Mouse (Mus musculus) left cerebral cortex, postnatal 4 days (tissue): ENCODE data around the gene Trpd52l3. TPM values are rescaled to one million over a fixed set of nuclear protein-coding genes. Genes with fewer than 3 reads are reported as not detected.
"Not testable (repeated sequence)": the region's sequence is repeated elsewhere in the genome, so short reads cannot be mapped to it uniquely, and the experiment has no call there.

Source experiments
- DNase-seq: peaks from one replicate; pipeline ENCODE4 v3.0.0-alpha.2; 2022
- intact Hi-C: fragments of 180-260 bp; cut with DNase I; formaldehyde crosslinking; loops from one replicate; pipeline ENCODE4 v1.15.1; 2025
- total RNA-seq, 2 experiments: library from RNA; stranded (reverse); gene quantifications; 2 replicates each; pipeline ENCODE4 v1.2.3; 2021

Gene Trpd52l3
- not detected for total RNA-seq

DNA sequence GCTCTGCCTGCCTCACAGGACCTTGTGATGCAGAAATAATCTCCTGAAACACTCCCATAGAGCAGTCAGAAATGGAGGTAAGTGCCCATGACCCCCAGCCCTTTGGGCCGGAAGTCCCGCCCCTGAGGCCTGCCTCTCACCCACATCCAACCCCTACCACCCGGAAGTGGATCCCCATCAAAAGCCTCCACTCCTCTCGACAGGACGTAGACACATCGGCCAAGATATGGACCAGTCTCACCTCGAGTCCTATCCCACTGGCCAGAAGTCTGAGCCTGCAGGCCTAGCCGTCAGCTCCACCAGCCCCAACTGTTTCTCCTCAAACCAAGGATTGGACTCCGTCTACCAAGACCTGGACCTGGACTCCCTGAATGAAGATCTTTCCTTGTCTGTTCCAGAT, at the start of gene Trpd52l3:
TSS of gene Trpd52l3 (plus strand) at position 170 of the 400 bp plus-strand sequence.
- intact Hi-C loops = no loop called here
- no peak for DNase-seq

DNA sequence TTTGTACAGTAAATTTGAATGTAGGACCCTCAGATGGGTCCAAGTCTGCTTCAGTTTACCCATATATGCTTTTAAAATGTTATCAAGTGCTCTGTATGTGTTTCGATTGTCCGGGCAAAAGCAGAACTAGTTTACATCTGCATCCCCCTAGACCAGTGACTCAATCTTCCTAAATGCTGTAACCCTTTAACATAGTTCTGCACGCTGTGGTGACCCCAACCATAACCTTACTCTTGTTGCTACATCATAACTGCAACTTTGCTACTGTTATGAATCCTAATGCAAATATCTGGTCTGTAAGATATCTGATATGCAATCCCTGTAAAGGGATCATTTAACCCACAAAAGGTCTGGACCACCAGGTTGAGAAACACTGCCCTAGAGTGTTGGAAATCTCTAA, 49.8 kb upstream of the Trpd52l3 start:
- no peak for DNase-seq

DNA sequence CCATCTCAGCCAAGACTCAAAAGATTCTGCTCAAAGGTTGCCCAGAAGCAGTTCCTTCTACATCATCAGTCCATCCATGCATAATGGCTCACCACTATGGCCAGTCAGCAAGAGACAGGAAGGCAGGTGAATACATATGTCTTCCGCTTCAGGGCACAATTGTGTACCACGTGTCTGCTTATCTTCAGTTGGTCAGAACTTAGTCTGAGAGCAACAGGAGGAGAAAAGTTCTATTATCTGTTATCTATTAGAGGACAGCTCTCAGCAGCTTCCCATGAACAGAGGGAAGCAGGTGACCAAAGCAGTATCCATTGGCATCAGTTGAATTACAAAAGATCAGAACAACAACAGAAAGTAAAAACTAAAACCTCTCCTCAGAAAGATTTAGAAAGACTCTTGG, 48.1 kb upstream of the Trpd52l3 start:
- intact Hi-C loops = no loop called here
- no peak for DNase-seq

More for the DNA sequence above, 49.8 kb upstream of the Trpd52l3 start:
- intact Hi-C loops = no loop called here

DNA sequence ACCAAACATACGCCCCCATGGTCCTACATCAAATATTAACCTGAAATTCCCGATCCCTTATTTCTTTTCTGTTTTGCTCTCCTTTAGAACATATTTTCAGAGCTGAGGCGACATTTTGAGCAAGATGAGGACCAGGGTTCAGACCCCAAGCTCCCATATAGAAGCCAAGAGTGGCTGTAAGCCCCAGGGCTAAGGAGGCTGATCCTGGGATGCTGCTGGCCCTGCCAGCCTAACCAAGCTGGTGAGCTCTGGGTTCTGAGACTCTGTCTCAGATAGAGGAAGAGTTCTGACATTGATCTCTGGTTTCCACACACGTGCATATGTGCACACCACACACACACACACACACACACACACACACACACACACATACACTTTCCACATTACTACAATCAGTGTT, 42.7 kb upstream of the Trpd52l3 start:
- intact Hi-C loops = no loop called here

DNA sequence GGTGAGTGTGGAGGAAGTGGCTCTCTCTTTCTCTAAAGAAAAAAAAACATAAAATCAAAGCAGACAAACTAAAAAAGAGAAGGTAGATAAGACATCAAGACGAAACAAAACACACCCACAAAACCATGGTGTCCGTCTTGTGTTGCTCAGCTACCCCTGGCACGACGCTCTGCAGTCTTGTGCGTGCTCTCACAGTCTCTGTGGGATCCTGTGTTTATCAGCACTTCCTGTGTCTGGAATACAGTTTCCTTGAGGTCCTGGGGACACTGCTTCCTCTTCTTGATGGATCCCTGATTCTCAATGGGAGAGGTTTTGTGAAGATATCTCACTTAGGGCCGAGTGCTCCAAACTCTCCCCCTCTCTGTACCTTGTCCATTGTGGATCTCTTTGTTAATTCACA, 41.7 kb upstream of the Trpd52l3 start:
- no peak for DNase-seq
- intact Hi-C loops = no loop called here

More for the DNA sequence above, 42.7 kb upstream of the Trpd52l3 start:
- DNase-seq = no peak

DNA sequence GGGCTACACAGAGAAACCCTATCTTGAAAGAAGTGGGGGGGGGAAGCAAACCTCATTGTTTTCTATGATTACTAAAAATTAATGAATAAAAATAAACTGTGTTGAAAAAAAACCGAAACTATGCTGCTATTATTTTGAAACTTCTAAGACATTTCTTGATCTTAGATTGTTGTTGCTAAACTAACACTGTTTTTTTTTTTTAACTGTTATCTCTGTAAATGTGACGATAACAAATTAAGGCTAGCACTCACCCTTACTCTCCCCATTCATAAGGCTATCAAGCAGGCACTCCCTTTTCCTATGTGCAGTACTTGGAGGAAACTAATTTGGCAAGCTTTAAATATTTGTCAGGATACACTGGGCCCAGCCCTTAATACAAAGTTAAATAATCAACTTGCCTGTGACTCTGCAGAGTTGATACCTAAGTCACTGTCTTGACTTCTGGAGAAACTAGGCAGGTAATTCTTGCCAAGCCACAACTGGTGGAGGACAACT, 39.9 kb upstream of the Trpd52l3 start:
- DNase-seq = no peak
- intact Hi-C loops = no loop called here

DNA sequence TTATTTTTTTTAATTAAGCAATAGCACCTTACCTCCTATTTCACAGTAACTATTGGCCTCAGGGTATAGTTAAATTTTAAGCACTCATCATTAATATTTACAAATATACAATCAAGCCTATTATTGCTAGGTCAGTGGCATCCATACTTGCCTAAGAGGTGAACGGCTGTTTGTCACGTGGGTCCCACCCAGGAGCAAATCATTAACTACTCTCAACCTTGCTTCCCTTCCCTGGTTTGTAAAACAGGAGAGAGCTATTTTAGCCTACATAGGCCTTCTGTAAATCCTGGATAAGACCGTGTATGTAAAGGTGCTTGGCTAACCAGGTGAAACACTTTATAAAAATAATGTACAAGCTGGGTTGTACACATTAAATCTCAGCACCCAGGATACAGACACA, 35.6 kb upstream of the Trpd52l3 start:
- DNase-seq = no peak
- intact Hi-C loops = no loop called here

DNA sequence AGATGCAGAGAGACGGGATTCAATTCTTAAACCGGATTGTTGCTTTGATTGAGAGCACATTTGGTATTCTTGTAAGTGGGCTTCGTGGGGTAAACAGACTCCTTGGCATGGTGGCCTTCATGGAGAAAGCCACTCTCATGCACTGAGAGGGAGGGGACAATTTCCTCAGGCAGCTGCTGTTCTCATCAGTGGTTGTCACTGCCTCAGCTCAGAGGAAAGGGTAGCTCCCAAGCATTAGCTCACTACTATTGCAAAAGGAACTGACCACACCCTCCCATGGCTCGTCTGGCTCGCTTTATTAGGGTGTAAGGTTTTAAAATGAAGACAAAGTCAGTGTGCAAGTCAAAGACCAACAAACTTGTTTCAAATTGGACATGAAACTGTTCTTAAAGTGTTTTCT, 30.2 kb upstream of the Trpd52l3 start:
- intact Hi-C loops = loop anchor here (10.0 kb wide), 1 partner anchor 299 kb away; no protein-coding TSS in a partner anchor
- no peak for DNase-seq

DNA sequence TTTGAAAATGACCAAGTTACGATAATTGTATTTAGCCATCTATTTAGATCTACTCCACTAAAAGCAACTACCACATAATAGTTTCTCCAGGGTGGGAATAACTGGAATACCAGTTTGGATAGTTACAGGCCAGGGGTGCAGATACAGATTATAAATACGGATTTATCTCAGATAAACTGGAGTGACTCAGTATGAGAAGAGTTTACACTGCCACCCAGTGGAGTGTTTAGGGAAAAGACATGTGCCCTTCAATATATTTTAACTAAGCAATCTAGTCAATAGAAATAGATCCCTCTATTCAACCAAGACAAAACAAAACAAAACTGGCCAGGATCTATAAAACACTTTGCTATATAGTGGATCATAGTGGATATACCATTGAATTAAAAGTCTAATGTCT, 24.7 kb upstream of the Trpd52l3 start:
- intact Hi-C loops = loop anchor here (10.0 kb wide), 1 partner anchor 304 kb away; no protein-coding TSS in a partner anchor
- no peak for DNase-seq

DNA sequence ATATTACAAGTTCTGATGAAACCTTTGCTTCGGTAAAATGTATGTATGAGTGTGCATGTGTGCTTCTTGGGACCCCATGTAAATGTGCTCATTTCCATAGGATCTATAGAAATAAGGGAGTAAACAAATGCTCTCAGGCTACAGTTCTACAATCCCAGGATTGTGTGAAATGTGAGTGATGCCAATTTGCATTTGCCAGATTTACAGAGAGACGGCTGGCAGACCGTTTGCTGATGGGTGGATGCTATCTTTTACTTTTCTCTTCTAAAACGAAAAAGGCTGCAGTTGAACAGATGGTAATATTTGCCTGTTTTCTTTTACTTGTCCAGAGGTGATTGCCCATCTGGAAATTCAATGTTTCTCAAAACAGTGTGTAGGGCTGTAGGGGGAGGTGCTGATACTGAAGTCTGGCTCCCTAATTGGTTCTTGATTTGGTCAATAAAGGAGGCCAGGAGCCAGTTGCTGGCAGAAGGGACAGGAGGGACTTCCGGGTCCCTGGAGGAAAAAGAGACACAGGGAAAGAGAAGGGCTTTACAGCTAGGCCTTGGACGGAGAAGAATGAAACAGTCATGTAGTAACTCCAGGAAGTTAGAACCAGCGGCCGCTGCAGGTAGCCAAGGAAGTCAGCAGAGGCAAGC, 24.0 kb upstream of the Trpd52l3 start:
- DNase-seq = no peak
- intact Hi-C loops = loop anchor here (10.0 kb wide), 1 partner anchor 305 kb away; no protein-coding TSS in a partner anchor

DNA sequence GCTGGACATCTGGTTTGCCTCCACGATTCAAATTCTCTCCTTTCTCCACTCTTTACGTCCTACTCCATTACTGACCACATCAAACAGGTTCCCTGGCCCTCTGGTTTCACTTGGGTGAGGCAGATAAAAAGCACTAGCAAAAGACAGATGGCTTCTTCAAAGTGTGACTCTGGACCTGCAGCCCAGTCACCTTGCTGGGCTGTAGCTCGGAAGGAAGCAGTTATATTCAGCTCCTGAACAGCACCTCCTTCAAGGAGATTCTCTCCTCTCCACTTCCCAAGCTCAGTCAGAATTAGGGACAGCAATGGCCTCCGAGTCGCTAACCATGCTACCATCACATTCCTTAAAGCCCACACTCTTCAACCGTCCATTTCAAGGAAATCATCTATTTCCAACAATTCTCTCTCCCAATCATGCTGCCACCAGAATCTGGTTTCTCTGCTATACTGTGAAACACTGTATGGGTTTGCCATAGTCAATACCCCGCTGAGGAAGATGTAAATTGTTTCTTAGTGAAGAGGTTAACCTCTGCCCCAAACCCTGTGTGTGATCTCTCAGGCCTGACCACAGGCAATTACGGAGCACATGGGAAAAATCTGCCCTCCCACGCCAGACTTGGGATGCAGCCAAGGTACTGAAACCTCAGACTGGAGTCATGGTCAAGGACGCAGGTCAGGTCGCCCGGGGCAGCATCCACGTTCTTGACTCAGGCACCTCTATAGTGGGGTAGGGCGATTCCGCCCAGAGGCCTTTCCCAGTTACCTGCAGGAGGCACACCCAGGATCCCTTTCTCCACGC, 19.2 kb upstream of the Trpd52l3 start:
- peak; percentile 7 for DNase-seq
- intact Hi-C loops = no loop called here

DNA sequence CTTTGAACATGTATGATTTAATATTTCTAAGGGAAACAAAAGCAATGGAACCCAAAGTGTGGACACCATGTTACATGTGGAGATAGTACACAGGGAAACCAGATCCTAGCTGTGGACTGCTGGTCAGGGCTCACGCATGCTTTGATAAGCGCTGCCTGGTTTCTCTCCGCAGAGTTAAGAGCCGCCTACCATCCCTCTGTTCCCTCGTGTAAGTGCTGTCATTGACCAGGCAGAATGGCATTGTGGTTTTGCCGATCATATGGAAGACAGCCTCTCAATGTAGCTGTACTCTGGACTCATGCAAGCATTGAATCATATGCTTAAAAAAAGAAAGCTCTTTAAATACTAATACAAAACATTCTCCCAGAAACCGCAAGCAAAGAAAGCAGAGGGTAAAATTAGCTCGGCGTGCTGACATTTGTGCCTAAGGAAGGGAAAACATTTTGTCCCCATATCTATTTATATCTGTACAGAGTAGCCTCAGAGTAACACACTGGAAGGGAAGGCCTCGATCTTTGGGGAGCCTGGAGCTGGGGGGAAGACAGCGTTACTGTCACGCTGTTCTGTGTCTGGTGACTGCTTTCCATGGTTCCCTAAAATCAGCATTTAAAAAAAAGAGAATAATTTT, 17.0 kb upstream of the Trpd52l3 start:
- intact Hi-C loops = no loop called here
- DNase-seq = no peak

DNA sequence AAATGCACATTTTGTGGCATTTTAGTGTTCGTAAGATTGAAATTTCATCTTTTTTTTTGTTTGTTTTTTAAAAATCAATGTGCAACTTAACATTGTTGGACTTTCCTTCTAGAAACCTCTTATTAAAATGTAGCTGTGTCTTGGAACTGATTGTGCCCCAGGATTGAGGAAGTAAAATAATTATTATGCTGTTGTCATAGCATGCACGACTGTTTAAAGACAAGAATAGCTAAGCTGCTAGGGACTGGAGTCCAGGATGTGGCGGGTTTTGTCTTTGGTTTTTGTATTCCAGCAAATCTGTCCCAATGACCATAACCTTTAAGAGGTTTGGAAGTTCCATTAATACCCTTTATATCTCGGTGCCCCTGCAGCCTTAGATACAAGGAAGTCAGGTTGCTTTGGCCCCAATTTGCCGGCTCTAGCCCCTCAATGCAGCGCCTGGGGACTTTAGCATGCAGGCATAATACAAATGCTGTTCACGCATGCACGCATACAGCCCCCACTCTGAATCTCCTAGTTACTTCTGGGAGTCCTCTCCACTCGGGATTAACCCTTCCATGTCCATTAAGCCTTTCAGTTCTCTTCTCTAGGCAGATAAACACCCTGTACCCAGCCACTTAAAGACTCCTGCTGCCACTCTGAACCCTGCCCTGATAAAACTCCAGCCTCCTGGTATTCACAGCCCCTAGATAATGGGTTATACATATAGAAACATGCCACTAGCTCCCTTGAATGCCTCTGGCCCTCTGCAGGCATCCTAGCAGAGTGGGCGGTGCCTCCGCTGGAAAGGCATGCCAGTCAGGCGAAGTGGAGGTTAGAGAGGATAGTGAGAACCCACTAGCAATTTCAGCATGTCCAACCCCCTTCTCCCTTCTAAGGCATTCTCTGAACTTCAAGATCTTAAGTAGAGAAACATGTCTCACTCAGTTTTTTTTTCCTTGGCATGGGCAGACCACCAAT, 2.9 kb upstream of the Trpd52l3 start:
- peak; percentile 23 for DNase-seq
- intact Hi-C loops = no loop called here

DNA sequence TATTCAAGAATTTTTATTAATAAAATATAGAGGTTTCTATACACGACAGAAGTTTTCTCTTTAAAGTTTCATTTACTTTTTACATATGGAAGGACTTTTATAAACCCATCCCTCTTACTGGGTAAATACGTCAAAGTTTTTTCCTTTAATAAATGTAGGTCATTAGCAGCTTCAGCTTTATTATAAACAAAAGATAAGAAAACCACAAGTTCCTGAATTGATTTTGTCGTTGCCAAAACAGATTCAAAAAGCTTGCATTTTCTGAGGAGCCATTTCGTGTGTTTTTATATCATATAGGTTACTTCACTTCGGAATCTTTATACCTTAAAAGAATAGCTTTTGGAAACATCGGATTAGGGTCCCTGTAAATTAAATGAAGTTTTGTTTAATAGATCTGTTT, 2.0 kb upstream of the Trpd52l3 start:
- intact Hi-C loops = no loop called here
- DNase-seq = no peak

DNA sequence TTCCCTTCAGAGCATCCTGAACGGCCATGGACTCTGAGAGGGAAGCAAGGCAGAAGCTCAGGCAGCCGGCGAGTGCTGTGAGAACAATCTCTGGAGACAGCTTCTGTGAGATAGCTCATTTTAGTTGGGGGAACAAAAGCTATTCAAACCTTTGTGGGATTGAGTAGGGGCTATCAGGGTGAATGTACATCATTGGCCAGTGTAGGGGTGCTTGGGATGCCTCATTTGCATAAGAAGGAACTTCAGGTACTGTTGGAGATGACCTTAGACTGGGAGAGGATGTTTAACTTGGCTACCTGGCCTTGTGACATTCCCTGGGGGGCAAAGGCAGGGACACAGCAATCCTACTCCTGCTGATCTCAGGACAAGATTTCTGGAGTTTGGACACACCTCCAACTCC, 2.8 kb downstream of the Trpd52l3 start:
- no peak for DNase-seq
- intact Hi-C loops = no loop called here

DNA sequence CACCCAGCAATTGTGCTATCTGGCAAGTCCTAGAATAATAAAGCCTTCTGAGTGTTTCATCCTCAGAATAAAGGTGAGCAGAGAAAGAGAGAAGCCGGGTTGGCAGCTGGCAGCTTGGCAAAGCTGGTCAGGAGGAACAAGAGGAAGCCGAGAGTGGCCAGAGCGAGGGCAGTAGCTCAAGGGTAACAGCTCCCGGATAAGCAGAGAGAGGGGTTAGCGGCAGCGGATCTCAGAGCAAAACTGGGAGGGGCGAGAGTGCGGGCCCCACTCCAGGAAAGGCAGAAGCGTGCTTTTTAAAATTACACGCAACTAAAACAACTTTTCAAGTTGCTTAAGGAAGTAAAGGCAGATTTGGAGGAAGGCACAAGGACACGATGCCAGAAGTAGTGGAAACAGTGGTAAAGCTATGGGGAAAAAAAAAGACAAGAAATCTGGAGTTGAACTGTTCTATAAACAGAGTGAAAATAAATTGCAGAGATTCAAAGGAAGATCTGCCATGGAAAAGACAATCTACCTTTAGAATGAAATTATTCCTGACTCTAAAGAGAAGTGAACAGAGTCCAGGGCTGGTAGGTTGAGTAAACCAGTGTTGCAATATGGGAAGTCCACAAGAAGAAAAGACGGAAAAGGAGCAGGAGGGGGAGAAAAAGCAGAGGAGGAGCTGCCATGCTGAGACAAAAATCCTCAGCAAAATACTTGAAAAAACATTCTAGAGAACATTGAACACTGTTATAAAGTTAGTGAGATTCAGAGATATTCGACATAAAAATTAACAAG, 7.1 kb downstream of the Trpd52l3 start:
- intact Hi-C loops = no loop called here

DNA sequence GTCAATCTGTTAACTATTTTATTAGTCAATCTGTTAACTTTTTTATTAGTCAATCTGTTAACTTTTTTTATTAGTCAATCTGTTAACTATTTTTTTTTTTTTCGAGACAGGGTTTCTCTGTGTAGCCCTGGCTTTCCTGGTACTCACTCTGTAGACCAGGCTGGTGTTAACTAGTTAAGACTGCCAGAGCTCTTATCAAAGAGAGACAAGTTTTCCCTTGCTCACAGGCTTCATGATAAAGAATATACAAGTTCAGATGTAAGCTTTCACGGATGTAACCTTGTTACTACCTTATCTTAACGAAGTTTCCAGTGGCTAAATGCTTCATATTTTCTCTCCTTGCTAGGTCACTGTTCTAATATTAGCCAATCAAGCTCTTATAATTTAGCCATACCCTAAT, 10.7 kb downstream of the Trpd52l3 start:
- intact Hi-C loops = no loop called here
- no peak for DNase-seq

More for the DNA sequence above, 7.1 kb downstream of the Trpd52l3 start:
- no peak for DNase-seq

DNA sequence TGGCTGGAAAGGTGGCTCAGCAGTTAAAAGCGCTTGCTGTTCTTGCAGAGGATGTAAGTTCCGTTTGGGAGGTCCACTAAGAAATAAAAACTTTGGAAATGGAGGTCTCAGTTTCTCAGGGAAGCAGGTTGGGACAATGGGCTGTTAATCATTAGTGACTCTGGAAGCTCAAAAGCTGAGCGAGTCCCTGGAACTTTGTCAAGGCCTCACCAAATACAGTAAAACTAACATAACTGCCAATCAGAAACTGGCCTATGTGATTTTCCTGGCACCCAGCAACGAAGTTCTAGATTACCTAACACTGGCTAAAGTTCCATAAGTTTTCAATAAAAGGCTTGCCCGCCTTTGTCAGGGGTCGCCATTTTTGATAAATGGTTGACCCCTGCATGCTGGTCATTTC, 12.6 kb downstream of the Trpd52l3 start:
- intact Hi-C loops = no loop called here
- DNase-seq = no peak

DNA sequence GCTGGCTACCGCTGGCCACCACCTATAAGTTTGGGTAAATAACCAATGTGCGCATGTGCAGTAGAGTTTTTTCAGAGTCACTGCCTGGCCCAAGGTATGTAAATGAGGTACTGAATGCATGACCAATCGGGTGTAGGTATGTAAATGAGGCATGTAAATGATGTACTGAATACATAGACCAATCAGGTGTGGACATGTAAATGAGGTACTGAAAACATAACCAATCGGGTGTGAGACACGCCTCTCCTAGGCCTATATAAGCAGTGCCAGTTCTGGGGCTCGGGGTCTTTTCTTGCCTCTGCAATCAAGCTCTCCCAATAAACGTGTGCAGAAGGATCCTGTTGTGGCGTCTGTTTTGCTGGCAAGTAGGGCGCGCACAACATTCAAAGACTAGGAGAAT, 19.8 kb downstream of the Trpd52l3 start:
- DNase-seq, intact Hi-C loops: not testable (repeated sequence)
